Mouse (Mus musculus): Measurements from ENCODE around the gene Prss8. TPM values are rescaled to one million over a fixed set of nuclear protein-coding genes. Genes with fewer than 3 reads are reported as not detected.
"Not testable (repeated sequence)": the region's sequence is repeated elsewhere in the genome, so short reads cannot be mapped to it uniquely, and the experiment has no call there.

Prss8 gene
- 1 to 10 TPM; 1.7 to 1.8 TPM for total RNA-seq (2021)
- long read RNA-seq, partial matches to known transcripts = 3 of 4 reads
- long read RNA-seq, other reads (novel, unspliced or antisense) = 1 of 4 reads

- no peak for DNase-seq (ENCODE audit: low spot score in 2 of 2)
Observed at GRCm38 (mm10) chr7:127929923-127930322, at the start of gene Prss8. Gene Prss8, minus strand, starts transcription at chr7:127930104.

GRCm38 (mm10) chr7:127978856-127979255 lies 49.0 kb upstream of the Prss8 start:
- DNase-seq (ENCODE audit: low spot score in 2 of 2) = no peak

GRCm38 (mm10) chr7:127974413-127974930 lies 44.6 kb upstream of the Prss8 start:
- DNase-seq (ENCODE audit: low spot score in 2 of 2) = no peak

DNA sequence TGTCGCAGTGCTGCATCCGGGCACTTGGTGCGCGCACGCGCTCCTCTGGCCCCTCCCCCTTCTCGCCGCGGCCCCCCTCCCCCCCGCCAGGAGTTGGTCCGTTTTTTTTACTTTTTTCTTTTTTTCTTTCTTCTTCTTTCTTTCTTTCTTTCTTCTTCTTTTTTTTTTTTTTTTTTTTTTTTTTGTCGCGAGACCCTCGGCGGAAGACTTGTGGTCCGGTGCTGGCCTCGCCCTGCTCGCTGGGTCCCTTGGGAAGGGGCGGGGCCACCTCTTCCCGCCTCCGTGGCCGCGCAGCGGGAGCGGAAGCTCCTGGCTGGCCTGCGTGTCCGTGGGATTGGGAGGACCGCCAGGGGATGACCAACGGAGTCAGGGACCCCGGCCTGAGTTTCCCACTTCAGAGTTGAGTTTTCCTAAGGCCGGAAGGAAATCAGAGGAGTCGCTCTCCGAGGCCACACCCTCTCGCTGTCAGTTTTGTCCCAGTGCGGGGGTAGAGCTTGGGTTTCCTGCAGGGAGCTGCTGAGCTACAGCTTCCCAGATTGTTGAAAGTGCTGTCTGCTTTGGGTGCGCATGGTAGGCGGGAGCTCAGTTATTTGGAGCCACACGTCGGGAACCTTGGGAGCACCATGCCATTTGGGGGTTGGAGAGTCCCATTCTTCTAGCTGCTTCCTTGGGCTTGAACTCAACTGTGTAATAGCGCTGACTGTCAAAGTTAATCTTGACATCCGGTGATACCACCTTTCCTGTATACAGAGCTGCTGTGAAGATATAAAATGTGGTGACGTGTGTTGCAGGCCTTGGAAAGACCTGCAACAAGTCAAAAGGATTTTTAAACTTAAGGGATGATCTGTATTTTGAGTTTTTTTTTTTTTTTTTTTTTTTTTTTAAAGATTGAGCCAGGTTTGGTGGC lies 38.3 kb upstream of the Prss8 start:
- peak; percentile 71 to 77 for DNase-seq (ENCODE audit: low spot score in 2 of 2)

DNA sequence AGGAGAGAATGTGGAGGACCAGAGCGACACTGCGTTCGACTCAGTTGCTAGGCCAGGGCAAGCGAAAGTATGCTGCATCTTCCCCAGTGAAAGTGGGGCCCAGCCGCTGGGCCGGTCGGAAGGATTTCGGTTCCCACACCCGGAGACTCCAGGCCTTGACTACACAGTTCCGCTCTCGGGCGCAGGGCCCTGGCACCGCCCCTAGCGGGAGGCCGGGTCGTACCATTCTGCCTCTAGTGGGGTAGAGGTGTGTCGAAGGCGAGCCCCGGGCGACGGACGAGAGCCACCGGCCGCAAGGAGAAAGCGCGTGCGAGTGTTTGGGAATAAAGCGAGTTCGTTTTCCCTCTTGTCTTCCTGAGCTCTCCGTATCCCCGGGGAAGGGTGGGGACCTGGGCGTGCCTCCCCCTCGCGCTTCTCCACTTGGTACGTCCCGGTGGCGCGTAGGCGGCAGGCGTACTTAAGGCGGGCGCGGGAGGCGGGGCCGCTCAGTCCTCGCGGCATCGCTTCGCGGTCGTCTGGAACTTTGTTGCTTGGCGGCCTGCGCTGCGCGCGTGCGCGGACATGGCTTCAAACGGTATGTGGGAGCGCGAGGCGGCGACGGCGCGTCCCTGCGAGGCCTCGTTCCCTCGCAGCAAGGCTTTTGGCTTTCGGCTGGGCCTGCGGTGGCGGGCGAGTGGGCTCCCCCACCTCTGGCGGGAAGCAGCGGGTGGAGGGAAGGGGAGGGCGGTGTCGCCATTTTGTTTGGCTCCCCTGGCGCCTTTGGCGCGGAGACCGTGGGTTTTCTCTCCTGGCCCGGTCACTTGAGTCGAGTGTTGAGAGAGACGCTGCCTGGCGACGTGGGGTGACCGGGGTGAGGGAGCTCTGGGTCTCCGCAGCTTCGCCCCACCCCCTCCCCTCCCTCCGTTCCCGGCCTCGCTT lies 37.4 kb upstream of the Prss8 start, which contains the start of gene Fus:
Gene Fus (plus strand): TSS at position 454 of the 918 bp plus-strand sequence.
- DNase-seq (ENCODE audit: low spot score in 2 of 2) = peak; percentile 97 to 99

- no peak for DNase-seq (ENCODE audit: low spot score in 2 of 2)
Observed at GRCm38 (mm10) chr7:127966371-127966918, 36.5 kb upstream of the Prss8 start.

GRCm38 (mm10) chr7:127959364-127959763 lies 29.5 kb upstream of the Prss8 start:
- DNase-seq (ENCODE audit: low spot score in 2 of 2) = no peak

DNA sequence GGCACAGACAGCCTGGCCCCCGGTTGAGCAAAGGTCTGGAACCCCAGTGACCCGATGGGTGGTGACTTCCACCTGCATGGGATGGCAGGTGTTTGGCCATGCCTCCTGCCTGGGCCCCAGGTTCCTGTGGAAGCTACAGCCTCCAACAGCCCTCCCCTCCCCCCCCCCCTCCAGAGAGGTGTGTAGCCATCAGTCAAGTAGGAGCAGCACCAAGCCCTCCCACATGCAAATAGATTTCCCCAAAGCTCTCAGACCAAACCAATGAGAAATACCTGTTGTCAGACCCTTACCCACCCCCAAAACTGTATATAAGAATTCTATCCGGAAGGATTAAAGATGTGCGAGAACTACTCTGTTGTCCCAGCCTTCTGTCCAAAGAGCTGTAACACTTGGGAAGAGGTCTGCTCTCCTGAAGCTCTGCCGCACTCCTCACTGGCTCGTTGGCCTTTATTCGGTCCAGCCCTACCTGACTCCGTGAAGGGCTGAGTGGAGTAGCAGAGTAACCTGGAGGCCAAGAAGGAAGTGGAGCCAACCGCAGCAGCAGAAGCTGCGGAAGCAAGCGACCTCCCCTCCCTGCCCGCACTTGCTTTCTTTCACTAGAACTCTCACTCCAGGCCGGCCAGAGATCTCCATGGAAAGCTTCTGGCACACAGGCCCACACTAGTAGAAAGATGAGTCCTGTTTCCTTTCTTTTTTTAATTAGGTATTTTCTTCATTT lies 23.1 kb upstream of the Prss8 start:
- DNase-seq (ENCODE audit: low spot score in 2 of 2) = no peak

DNA sequence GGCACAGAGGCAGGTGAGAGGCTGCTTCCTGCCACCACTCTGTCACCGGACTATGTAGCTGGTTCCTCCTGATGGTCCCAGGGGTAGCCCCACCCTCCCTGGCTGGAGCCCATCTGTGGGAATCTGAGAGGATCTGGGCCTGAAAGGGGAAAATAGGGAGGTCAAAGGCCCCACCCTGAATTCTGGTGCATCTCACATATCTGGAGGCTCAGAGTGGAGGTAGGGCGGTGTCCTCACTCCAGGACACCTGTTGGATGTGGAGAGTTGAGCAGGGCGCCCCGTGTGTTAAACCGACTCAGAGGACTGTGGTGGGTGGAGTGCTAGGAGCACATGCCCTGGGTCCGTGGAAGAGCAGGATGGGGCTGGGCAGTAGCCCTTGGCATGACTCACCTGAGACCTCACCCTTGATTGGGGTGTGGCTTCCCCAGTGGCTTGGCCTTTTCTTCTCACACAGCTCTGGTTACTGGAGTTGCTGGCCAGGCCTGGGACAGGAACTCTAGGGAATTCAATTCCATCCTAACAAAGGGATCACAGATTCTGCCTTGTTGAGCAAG lies 16.6 kb upstream of the Prss8 start, which contains the start of gene Prss36:
Gene Prss36 (minus strand): TSS at position 256 of the 554 bp plus-strand sequence.
- no peak for DNase-seq (ENCODE audit: low spot score in 2 of 2)

- DNase-seq (ENCODE audit: low spot score in 2 of 2) = no peak
Observed at GRCm38 (mm10) chr7:127944614-127945013, 14.7 kb upstream of the Prss8 start.

DNA sequence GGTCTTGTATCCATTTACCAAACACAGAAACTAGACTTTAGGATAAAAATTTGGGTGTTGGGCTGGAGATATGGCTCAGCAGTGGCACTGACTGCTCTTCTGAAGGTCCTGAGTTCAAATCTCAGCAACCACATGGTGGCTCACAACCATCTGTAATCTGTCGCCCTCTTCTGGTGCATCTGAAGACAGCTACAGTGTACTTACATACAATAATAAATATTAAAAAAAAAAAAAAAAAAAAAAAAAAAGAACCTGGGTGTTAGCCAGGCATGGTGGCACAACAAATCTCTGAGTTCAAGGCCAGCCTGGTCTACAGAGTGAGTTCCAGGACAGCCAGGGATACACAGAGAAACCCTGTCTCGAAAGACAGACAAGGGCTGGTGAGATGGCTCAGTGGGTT lies 12.2 kb upstream of the Prss8 start:
- DNase-seq (ENCODE audit: low spot score in 2 of 2) = not testable (repeated sequence)

GRCm38 (mm10) chr7:127936216-127936884 lies 6.4 kb upstream of the Prss8 start:
- DNase-seq (ENCODE audit: low spot score in 2 of 2) = no peak

GRCm38 (mm10) chr7:127935748-127936159 lies 5.8 kb upstream of the Prss8 start:
- DNase-seq (ENCODE audit: low spot score in 2 of 2) = no peak

GRCm38 (mm10) chr7:127935028-127935722 lies 5.3 kb upstream of the Prss8 start:
- DNase-seq (ENCODE audit: low spot score in 2 of 2) = peak; percentile 96 to 97

GRCm38 (mm10) chr7:127934075-127934474 lies 4.2 kb upstream of the Prss8 start:
- DNase-seq (ENCODE audit: low spot score in 2 of 2) = no peak

GRCm38 (mm10) chr7:127932273-127933031 lies 2.5 kb upstream of the Prss8 start:
- DNase-seq (ENCODE audit: low spot score in 2 of 2) = no peak

DNA sequence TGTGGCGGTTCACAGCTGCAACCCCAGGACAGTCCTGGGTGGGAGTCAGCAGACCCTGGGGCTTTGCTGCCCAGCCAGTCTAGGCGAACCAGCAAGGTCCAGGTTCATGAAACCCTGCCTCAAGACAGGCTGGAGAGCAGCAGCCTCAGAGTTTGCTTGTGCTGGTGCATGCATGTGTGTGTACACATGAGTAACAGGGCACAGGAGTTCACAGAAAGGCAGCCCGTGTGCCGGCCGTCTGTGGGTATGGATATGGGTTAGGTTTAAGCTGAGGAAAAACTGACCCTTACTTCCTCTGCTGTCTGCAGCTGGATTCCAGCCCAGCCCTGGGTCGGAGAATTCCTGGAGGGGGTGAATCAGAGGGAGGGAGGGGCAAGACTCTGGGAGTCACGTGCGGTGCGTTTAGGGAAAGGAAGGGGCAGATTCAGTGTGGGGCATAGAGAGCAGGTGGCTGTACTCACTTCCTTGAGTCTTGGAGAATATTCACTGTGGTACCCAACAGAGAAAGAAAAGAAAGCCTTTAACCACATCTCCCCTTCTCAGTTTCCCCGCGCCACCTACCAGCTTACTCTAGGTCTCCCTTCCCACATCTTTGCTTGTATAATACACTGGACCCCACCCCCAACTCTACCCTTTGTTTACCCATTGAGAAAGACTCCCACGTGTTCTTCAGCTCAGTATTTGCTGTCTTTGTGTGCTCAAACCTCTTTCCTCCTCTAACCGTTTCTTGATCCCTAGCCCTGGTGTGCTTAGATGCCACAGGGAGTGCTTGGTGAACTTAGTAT lies 1.6 kb upstream of the Prss8 start:
- DNase-seq (ENCODE audit: low spot score in 2 of 2) = no peak

Measured in layer of hippocampus, postnatal 10 days (tissue).